Mouse (Mus musculus) cerebellum, adult 11-12 months (tissue): ENCODE measurements around the gene Mdm2.
"Not testable (repeated sequence)": the region's sequence is repeated elsewhere in the genome, so short reads cannot be mapped to it uniquely, and the experiment has no call there.

Experiments used
- DNase-seq: peaks from one replicate; pipeline ENCODE4 v3.0.0; 2022

The Mdm2 gene

GRCm38 (mm10) chr10:117710604-117711141 lies at the start of gene Mdm2:
Mdm2 (minus strand) TSS chr10:117710758.
- peak; percentile 92 for DNase-seq

GRCm38 (mm10) chr10:117759844-117760630 lies 49.5 kb upstream of the Mdm2 start:
- no peak for DNase-seq

GRCm38 (mm10) chr10:117758749-117759727 lies 48.5 kb upstream of the Mdm2 start:
- DNase-seq = no peak

GRCm38 (mm10) chr10:117758344-117758743 lies 47.8 kb upstream of the Mdm2 start:
- DNase-seq = not testable (repeated sequence)

- no peak for DNase-seq
Measured at GRCm38 (mm10) chr10:117757796-117758342, 47.3 kb upstream of the Mdm2 start.

- no peak for DNase-seq
Measured at GRCm38 (mm10) chr10:117757259-117757658, 46.7 kb upstream of the Mdm2 start.

- DNase-seq = no peak
Measured at GRCm38 (mm10) chr10:117756784-117757183, 46.2 kb upstream of the Mdm2 start.

- no peak for DNase-seq
Measured at GRCm38 (mm10) chr10:117755799-117756467, 45.4 kb upstream of the Mdm2 start.

- DNase-seq = no peak
Measured at GRCm38 (mm10) chr10:117755086-117755798, 44.7 kb upstream of the Mdm2 start.

GRCm38 (mm10) chr10:117754609-117754940 lies 44.0 kb upstream of the Mdm2 start:
- DNase-seq = no peak

- DNase-seq = no peak
Measured at GRCm38 (mm10) chr10:117753711-117754608, 43.4 kb upstream of the Mdm2 start.

- no peak for DNase-seq
Measured at GRCm38 (mm10) chr10:117752851-117753647, 42.5 kb upstream of the Mdm2 start.

- no peak for DNase-seq
Measured at GRCm38 (mm10) chr10:117752304-117752821, 41.8 kb upstream of the Mdm2 start.

- no peak for DNase-seq
Measured at GRCm38 (mm10) chr10:117751744-117752143, 41.2 kb upstream of the Mdm2 start.

GRCm38 (mm10) chr10:117751282-117751610 lies 40.7 kb upstream of the Mdm2 start:
- no peak for DNase-seq

GRCm38 (mm10) chr10:117750529-117751281 lies 40.1 kb upstream of the Mdm2 start:
- DNase-seq = no peak

- DNase-seq = no peak
Measured at GRCm38 (mm10) chr10:117749787-117750343, 39.3 kb upstream of the Mdm2 start.

GRCm38 (mm10) chr10:117749050-117749686 lies 38.6 kb upstream of the Mdm2 start:
- DNase-seq = no peak
